Mouse (Mus musculus): ENCODE results near the gene Agr3.

Gene Agr3

GRCm38 (mm10) chr12:35984743-35985142 lies 59.3 kb downstream of the Agr3 start:
- DNase-seq, result no peak

- no peak for DNase-seq
Observed at GRCm38 (mm10) chr12:35992711-35993110, 67.3 kb downstream of the Agr3 start, which contains the start of gene Agr2. Agr2 (plus strand) TSS chr12:35992907.

- DNase-seq, result no peak
Observed at GRCm38 (mm10) chr12:35993583-35993982, 68.2 kb downstream of the Agr3 start.

- DNase-seq, result no peak
Observed at GRCm38 (mm10) chr12:35994098-35994497, 68.7 kb downstream of the Agr3 start.

- DNase-seq, result no peak
Observed at GRCm38 (mm10) chr12:35995799-35996198, 70.4 kb downstream of the Agr3 start.
